Mouse (Mus musculus): Measurements from ENCODE around the gene Shroom2. TPM values are rescaled to one million over a fixed set of nuclear protein-coding genes. Genes with fewer than 3 reads are reported as not detected.
"Not testable (repeated sequence)": the region's sequence is repeated elsewhere in the genome, so short reads cannot be mapped to it uniquely, and the experiment has no call there.

The Shroom2 gene
- polyA plus RNA-seq, 1 experiment from 2014 or later = 5.2 TPM

DNA sequence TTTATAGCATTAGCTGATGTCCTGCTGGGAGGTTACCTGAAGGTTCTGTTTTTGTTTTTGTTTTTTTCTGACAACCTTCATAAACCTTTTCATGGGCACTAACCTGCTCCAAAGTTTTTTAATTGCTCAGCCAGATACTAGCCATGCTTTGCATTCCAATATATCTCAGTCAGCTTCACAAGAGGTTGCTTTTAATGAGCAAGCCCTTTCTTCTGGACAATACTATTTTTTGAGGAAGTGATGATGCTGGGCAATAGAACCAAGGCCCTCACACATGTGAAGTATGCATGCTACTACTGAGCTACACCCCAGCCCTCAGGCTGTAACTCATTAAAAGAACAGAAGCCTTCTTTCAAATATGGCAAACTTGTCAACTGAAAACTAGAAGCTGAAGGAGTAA, 52.6 kb downstream of the Shroom2 start:
- H3K4me1 ChIP-seq (ENCODE audit: control insufficient read depth, insufficient read depth, low read length) = no peaks in the 10 kb centered on the region
- H3K4me2 ChIP-seq (ENCODE audit: low read depth, low read length) = no peak overlapping the region
- ATAC-seq (ENCODE audit: insufficient read depth, low FRiP score) = no peak
- H3K27me3 ChIP-seq (ENCODE audit: control insufficient read depth, insufficient read depth, low read length) = no peaks in the 10 kb centered on the region
- no peak overlapping the region for H3K27ac ChIP-seq (ENCODE audit: low read length)
- no peak overlapping the region for H3K9ac ChIP-seq (ENCODE audit: low read length)
- no peak overlapping the region for H3K4me3 ChIP-seq (replicated peaks; ENCODE audit: low read length)
- H3K9me3 ChIP-seq (replicated peaks; ENCODE audit: control insufficient read depth, low read length) = no peaks in the 10 kb centered on the region
- no peaks in the 10 kb centered on the region for H3K36me3 ChIP-seq (ENCODE audit: control insufficient read depth, insufficient read depth, low read length)

GRCm38 (mm10) chrX:152710715-152711114, 58.5 kb downstream of the Shroom2 start:
- H3K36me3 ChIP-seq (ENCODE audit: control insufficient read depth, insufficient read depth, low read length); H3K27me3 ChIP-seq (ENCODE audit: control insufficient read depth, insufficient read depth, low read length); H3K4me3 ChIP-seq (replicated peaks; ENCODE audit: low read length); H3K9ac ChIP-seq (ENCODE audit: low read length); H3K27ac ChIP-seq (ENCODE audit: low read length); H3K4me1 ChIP-seq (ENCODE audit: control insufficient read depth, insufficient read depth, low read length); H3K9me3 ChIP-seq (replicated peaks; ENCODE audit: control insufficient read depth, low read length); H3K4me2 ChIP-seq (ENCODE audit: low read depth, low read length); ATAC-seq (ENCODE audit: insufficient read depth, low FRiP score): not testable (repeated sequence)
- 58% methylated on average over 2 of the region's 2 CpGs for WGBS

GRCm38 (mm10) chrX:152708359-152708758, 60.9 kb downstream of the Shroom2 start:
- Histone ChIP-seq H3K9ac (ENCODE audit: low read length) (no peak overlapping the region), H3K9me3 (replicated peaks; ENCODE audit: control insufficient read depth, low read length) (no peaks in the 10 kb centered on the region), H3K4me2 (ENCODE audit: low read depth, low read length) (no peak overlapping the region), H3K36me3 (ENCODE audit: control insufficient read depth, insufficient read depth, low read length) (no peaks in the 10 kb centered on the region), H3K4me3 (replicated peaks; ENCODE audit: low read length) (no peak overlapping the region), H3K27me3 (ENCODE audit: control insufficient read depth, insufficient read depth, low read length) (peaks cover 9% of the 10 kb centered on the region), H3K4me1 (ENCODE audit: control insufficient read depth, insufficient read depth, low read length) (no peaks in the 10 kb centered on the region), H3K27ac (ENCODE audit: low read length) (no peak overlapping the region)
- 53% methylated on average over 4 of the region's 4 CpGs for whole genome bisulfite sequencing
- ATAC-seq (ENCODE audit: insufficient read depth, low FRiP score) = no peak

DNA sequence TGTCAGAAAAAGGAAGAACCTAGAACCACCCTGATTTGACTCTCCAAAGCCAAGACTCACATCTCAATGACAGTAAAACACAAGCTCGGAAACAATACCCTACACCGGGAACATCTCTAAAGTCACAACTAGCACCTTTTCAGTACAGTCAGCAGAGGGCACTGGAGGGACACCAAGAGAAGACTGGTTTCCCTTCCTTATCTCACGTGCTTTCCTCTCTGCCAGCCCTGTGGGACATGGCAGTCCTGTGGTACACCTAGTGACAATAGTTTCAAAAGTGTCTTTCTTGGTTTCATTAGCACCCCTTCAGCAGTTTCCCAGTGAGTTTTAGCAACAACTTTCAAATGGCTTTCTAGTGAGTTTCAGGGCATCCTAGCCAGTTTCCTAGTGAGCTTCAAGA, 63.9 kb downstream of the Shroom2 start:
- H3K9me3 ChIP-seq (replicated peaks; ENCODE audit: control insufficient read depth, low read length) = no peaks in the 10 kb centered on the region
- no peak for ATAC-seq (ENCODE audit: insufficient read depth, low FRiP score)
- no peak overlapping the region for H3K4me2 ChIP-seq (ENCODE audit: low read depth, low read length)
- H3K9ac ChIP-seq (ENCODE audit: low read length) = no peak overlapping the region
- no peaks in the 10 kb centered on the region for H3K36me3 ChIP-seq (ENCODE audit: control insufficient read depth, insufficient read depth, low read length)
- H3K4me1 ChIP-seq (ENCODE audit: control insufficient read depth, insufficient read depth, low read length) = no peaks in the 10 kb centered on the region
- 26% methylated on average over 3 of the region's 3 CpGs for WGBS
- H3K27me3 ChIP-seq (ENCODE audit: control insufficient read depth, insufficient read depth, low read length) = peaks cover 9% of the 10 kb centered on the region
- H3K4me3 ChIP-seq (replicated peaks; ENCODE audit: low read length) = no peak overlapping the region
- H3K27ac ChIP-seq (ENCODE audit: low read length) = no peak overlapping the region

DNA sequence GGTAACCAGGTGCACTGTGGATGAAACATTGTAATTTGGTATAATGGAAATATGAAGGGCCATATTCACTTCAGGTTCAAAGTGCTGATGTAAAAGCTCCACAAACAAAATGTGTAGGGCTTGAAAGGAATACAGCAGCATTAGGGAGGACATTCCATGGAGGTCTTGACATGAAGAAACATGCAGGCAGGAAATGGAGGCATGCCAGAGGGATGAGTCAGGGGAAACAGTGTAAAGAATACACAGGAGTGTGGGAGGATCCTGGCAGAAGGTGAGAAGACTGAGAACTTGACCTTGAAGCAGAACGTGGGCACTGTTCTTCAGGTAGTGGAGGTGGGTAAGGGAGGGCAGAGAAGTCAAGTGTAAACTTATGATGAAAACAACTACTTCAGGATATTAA, 65.6 kb downstream of the Shroom2 start:
- H3K9ac ChIP-seq (ENCODE audit: low read length) = no peak overlapping the region
- WGBS = 41% methylated on average over 1 of the region's 1 CpGs
- no peaks in the 10 kb centered on the region for H3K9me3 ChIP-seq (replicated peaks; ENCODE audit: control insufficient read depth, low read length)
- H3K27me3 ChIP-seq (ENCODE audit: control insufficient read depth, insufficient read depth, low read length) = peaks cover 9% of the 10 kb centered on the region
- H3K4me3 ChIP-seq (replicated peaks; ENCODE audit: low read length) = no peak overlapping the region
- ATAC-seq (ENCODE audit: insufficient read depth, low FRiP score) = no peak
- no peaks in the 10 kb centered on the region for H3K36me3 ChIP-seq (ENCODE audit: control insufficient read depth, insufficient read depth, low read length)
- H3K27ac ChIP-seq (ENCODE audit: low read length) = no peak overlapping the region
- no peak overlapping the region for H3K4me2 ChIP-seq (ENCODE audit: low read depth, low read length)
- no peaks in the 10 kb centered on the region for H3K4me1 ChIP-seq (ENCODE audit: control insufficient read depth, insufficient read depth, low read length)

GRCm38 (mm10) chrX:152701679-152702078, 67.6 kb downstream of the Shroom2 start:
- WGBS = 67% methylated on average over 3 of the region's 3 CpGs
- H3K9ac ChIP-seq (ENCODE audit: low read length) = no peak overlapping the region

GRCm38 (mm10) chrX:152690788-152691291, 78.4 kb downstream of the Shroom2 start:
- no peak for ATAC-seq (ENCODE audit: insufficient read depth, low FRiP score)
- WGBS = 52% methylated on average over 2 of the region's 2 CpGs

More at GRCm38 (mm10) chrX:152701679-152702078, 67.6 kb downstream of the Shroom2 start:
- Histone ChIP-seq H3K27me3 (ENCODE audit: control insufficient read depth, insufficient read depth, low read length) (peaks cover 8% of the 10 kb centered on the region), H3K4me1 (ENCODE audit: control insufficient read depth, insufficient read depth, low read length) (no peaks in the 10 kb centered on the region), H3K36me3 (ENCODE audit: control insufficient read depth, insufficient read depth, low read length) (no peaks in the 10 kb centered on the region), H3K4me2 (ENCODE audit: low read depth, low read length) (no peak overlapping the region), H3K9me3 (replicated peaks; ENCODE audit: control insufficient read depth, low read length) (no peaks in the 10 kb centered on the region), H3K4me3 (replicated peaks; ENCODE audit: low read length) (no peak overlapping the region), H3K27ac (ENCODE audit: low read length) (no peak overlapping the region)
- no peak for ATAC-seq (ENCODE audit: insufficient read depth, low FRiP score)

GRCm38 (mm10) chrX:152679190-152679814, 90.0 kb downstream of the Shroom2 start:
- no peak for ATAC-seq (ENCODE audit: insufficient read depth, low FRiP score)
- WGBS = 77% methylated on average over 2 of the region's 2 CpGs

More at GRCm38 (mm10) chrX:152690788-152691291, 78.4 kb downstream of the Shroom2 start:
- Histone ChIP-seq H3K9me3 (replicated peaks; ENCODE audit: control insufficient read depth, low read length) (no peaks in the 10 kb centered on the region), H3K27me3 (ENCODE audit: control insufficient read depth, insufficient read depth, low read length) (no peaks in the 10 kb centered on the region; the same call in 1 of the 2 replicates), H3K4me3 (replicated peaks; ENCODE audit: low read length) (no peak overlapping the region), H3K36me3 (ENCODE audit: control insufficient read depth, insufficient read depth, low read length) (no peaks in the 10 kb centered on the region), H3K4me1 (ENCODE audit: control insufficient read depth, insufficient read depth, low read length) (no peaks in the 10 kb centered on the region), H3K27ac (ENCODE audit: low read length) (no peak overlapping the region), H3K9ac (ENCODE audit: low read length) (no peak overlapping the region), H3K4me2 (ENCODE audit: low read depth, low read length) (no peak overlapping the region)

GRCm38 (mm10) chrX:152676357-152676756, 92.9 kb downstream of the Shroom2 start:
- H3K4me2 ChIP-seq (ENCODE audit: low read depth, low read length) = no peak overlapping the region
- 56% methylated on average over 3 of the region's 3 CpGs for WGBS
- no peak for ATAC-seq (ENCODE audit: insufficient read depth, low FRiP score)
- no peak overlapping the region for H3K9ac ChIP-seq (ENCODE audit: low read length)
- H3K27me3 ChIP-seq (ENCODE audit: control insufficient read depth, insufficient read depth, low read length) = peaks cover 8% of the 10 kb centered on the region; the same call in 1 of the 2 replicates
- H3K36me3 ChIP-seq (ENCODE audit: control insufficient read depth, insufficient read depth, low read length) = no peaks in the 10 kb centered on the region
- H3K4me3 ChIP-seq (replicated peaks; ENCODE audit: low read length) = no peak overlapping the region
- H3K4me1 ChIP-seq (ENCODE audit: control insufficient read depth, insufficient read depth, low read length) = no peaks in the 10 kb centered on the region
- H3K27ac ChIP-seq (ENCODE audit: low read length) = no peak overlapping the region
- no peaks in the 10 kb centered on the region for H3K9me3 ChIP-seq (replicated peaks; ENCODE audit: control insufficient read depth, low read length)

More at GRCm38 (mm10) chrX:152679190-152679814, 90.0 kb downstream of the Shroom2 start:
- H3K4me3 ChIP-seq (replicated peaks; ENCODE audit: low read length) = no peak overlapping the region
- H3K4me1 ChIP-seq (ENCODE audit: control insufficient read depth, insufficient read depth, low read length) = no peaks in the 10 kb centered on the region
- peaks cover 8% of the 10 kb centered on the region; the same call in 1 of the 2 replicates for H3K27me3 ChIP-seq (ENCODE audit: control insufficient read depth, insufficient read depth, low read length)
- no peak overlapping the region for H3K9ac ChIP-seq (ENCODE audit: low read length)
- no peaks in the 10 kb centered on the region for H3K36me3 ChIP-seq (ENCODE audit: control insufficient read depth, insufficient read depth, low read length)
- H3K9me3 ChIP-seq (replicated peaks; ENCODE audit: control insufficient read depth, low read length) = no peaks in the 10 kb centered on the region
- no peak overlapping the region for H3K4me2 ChIP-seq (ENCODE audit: low read depth, low read length)
- no peak overlapping the region for H3K27ac ChIP-seq (ENCODE audit: low read length)

Measured in stomach, embryonic 16.5 days (tissue).